Mouse (Mus musculus) spleen, postnatal 14 days (tissue): ENCODE measurements at regions not wholly inside any gene's neighbourhood (a gene's known extent, or its start where the extent isn't known, plus 50 kb on each side); places are given as distances from the start of the nearest gene placed in this dataset.
A peak's percentile ranks its signal among the peaks of the same experiment; 100 is the strongest.
"Not testable (repeated sequence)": the region's sequence is repeated elsewhere in the genome, so short reads cannot be mapped to it uniquely, and the experiment has no call there.

ENCODE experiments used
- DNase-seq, 2 experiments: peaks; one replicate each; pipeline ENCODE4 v3.0.0; 2021 to 2022; ENCODE audit warnings: low spot score in 2 of 2

DNA sequence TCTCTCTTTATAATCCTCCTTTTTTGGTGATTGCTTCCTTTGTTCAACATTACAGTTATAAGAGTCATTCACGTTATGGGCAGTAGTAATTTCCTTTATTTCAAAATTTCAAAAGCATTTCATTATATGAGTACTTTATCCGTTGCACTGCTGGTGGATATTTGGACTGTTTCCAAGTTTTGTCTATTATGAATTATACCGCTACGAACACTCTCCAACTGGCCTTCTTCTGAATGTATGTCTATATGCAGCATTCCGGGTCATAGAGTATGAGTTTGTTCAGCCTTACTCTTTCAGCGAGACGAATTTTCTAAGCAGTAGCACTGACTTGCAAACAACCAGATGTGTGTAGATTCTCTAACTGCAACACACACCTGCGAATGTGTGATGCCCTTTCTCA lies 57.8 kb downstream of the Dusp6 start:
- DNase-seq: no peak

DNA sequence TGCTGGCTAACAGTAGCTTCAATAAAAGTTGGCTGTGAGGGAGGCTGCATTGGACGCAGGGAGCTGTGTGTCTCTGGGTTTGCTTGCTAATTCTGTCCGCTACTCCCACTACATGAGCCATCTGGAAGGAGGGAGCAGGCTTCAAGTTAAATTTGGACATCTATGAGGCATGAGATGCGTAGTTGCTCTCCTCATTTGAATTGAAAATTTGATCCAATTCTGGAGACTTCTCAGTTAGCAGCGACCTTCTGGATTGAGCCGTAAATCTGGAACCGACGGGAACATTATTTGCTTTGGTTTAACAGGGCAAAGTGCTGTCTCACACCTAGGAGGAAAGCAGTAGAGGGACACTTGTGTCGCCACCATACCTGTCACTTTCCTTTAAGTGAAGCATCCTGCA lies 60.3 kb downstream of the Dusp6 start:
- DNase-seq: no peak

DNA sequence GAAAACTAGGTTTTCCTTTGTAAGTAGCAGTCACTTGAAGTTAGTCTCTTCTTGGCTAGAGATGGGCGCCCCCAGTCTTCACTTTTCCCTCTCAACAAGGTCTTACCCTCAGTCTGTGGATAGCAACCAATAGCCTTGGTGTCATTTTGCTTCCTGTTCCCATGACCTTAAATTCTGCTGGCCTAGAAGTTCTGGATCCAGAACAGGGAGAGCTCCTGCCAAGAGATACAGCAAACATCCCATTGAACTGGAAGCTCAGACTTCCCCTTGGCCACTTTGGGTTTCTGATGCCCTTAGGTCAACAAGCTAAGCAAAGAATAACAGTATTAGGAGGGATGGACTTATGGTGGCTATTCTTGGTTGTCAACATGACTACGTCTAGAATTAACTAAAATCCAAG lies 64.5 kb downstream of the Dusp6 start:
- DNase-seq: no peak

DNA sequence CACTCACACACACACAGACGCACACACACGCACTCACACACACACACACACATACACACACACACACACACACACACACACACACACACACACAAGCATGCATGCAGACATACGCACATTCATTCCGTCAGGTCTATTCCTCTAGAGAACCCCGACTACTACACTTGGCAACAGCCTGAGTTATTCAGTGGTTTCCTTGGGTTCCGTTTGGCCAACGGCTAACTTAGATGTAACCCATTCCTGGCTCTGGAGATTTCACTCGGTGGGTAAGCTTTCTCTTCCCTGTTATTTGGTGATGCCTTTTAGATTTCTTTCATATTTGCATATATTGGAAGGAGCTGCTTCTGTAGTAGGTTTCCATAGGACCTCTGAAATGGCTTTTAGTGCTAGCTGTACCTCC lies 65.5 kb downstream of the Dusp6 start:
- no peak for DNase-seq

DNA sequence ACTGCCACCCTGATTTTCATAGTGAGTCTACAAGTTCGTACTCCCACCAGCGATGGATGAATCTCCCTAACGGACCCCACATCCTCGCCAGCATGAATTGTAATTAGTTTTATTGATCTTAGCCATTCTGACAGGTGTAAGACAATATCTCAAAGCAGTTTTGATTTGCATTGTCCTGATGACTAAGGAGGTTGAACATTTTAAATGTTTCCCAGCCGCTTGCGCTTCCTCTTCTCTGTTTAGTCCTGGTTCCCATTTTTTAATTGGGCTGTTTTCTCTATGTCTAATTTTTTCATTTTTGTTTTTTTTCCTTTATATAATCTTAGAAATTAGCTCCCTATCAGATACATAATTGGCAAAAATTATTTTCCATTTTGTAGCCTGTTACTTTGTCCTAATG lies 66.4 kb downstream of the Dusp6 start:
- DNase-seq: no peak

DNA sequence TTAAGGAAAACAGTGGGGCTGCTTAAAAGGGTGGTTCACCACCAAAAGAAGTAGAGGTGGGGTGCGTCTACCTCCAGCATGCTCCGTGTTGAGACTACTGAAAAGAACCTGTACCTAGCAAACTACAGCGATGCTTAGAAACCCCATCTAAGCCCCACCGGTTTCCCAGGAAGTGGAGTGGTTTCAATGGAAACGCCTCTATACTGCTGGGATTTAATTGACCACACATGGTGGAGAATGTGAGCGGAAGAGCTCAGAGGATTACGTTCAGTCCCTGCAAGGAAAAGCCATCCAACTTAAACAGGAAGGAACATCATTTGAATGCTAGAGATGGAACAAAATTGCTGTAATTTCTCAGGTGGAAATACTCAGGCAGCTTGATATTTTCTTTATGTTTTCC lies 67.5 kb downstream of the Dusp6 start:
- DNase-seq: no peak

DNA sequence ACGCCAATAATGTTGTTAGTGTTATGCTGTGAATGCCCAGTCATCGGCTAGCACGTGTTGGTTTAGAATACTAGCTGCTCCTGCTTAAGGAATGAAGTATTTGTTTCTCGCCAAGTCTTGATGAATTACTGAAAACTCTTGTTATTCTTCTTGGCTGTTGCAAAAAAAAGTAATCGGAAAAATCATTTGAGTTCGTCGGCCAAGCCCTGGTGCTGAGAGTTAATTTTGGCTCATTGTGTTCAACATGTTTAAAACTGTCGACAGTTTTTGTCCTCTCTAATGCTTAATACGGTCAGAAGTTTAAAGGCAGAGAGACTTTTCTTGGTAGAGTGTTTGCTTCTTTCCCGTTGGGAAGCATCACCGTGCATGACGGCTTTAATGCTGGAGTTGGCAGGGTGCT lies 68.8 kb downstream of the Dusp6 start:
- no peak for DNase-seq

DNA sequence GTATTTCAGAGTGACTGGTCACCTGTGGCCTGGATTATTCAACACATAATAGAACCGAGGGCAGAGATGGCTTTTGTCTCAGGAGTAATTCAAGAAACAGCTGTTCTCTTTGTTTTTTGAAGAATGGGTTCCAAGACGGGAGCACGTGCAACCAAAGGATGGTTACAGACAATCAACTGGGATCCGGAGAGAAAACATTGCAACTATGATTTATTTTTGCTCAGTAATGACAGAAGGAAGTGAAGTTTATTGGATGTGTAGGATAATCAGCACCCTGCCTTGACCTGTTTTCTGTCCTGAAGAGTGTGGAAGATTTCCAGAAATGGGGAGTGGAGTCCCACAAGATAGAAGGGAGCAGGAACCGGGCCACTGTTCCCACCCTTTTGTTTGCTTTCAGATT lies 70.8 kb downstream of the Dusp6 start:
- no peak for DNase-seq

DNA sequence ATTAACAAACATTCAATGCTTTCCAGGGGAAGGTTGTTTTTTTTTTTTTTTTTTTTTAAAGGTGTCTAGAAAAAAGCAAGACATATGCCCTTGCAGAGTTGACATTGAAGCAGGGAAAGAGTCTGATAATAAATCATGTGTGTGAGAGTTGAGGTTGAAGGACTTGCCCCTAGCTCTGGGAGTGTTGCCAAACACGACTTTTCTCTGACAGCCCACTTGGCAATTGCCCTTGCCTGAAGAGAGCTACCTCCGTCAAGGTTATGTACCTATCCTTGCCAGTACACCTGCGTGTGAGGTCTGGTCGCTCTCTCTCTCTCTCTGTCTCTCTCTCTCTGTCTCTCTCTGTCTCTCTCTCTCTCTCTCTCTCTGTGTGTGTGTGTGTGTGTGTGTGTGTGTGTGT lies 73.1 kb downstream of the Dusp6 start:
- no peak for DNase-seq

DNA sequence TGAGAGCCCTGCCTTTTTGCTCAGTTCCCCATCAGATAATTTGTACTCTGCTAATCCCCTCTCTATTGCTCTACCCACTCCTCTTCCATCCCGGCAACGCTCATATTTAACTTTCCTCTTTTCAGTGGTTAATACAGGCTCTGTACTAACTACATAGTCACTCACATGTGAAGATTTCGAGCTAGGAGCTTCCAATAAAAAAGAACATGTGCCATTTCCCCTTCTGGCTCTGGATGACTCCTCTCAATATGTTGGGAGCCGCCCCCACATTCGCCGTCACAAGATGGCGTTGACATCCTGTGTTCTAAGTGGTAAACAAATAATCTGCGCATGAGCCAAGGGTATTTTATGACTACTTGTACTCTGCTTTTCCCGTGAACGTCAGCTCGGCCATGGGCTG lies 75.8 kb downstream of the Dusp6 start:
- DNase-seq: not testable (repeated sequence)

DNA sequence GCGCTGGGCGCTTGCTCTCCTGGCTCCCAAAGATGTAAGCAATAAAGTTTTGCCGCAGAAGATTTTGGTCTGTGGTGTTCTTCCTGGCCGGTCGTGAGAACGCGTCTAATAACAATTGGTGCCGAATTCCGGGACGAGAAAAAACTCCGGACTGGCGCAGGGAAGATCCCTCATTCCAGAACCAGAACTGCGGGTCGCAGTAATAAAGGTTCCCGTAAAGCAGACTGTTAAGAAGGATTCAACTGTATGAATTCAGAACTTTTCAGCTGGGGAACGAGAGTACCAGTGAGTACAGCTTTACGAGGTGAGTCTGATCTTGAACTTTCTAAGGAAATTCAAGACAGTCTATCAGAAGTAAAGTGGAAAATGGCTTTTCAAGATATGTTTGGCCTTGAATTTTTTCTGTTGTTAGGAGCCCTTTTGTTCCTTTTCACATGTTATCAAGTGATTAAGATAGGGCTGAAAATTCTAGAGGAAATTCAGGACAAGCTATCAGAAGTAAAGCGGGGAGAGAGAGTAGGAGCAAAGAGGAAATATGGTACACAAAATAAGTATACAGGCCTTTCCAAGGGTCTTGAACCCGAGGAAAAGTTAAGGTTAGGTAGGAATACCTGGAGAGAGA lies 76.4 kb downstream of the Dusp6 start:
- DNase-seq: peak; percentile 55 to 73

DNA sequence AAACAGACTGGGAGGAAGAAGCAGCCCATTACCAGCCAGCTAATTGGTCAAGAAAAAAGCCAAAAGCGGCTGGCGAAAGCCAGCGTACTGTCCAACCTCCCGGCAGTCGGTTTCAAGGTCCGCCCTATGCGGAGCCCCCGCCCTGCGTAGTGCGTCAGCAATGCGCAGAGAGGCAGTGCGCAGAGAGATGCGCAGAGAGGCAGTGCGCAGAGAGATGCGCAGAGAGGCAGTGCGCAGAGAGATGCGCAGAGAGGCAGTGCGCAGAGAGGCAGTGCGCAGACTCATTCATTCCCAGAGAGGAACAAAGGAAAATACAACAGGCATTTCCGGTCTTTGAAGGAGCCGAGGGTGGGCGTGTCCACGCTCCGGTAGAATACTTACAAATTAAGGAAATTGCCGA lies 77.0 kb downstream of the Dusp6 start:
- DNase-seq: not testable (repeated sequence)

DNA sequence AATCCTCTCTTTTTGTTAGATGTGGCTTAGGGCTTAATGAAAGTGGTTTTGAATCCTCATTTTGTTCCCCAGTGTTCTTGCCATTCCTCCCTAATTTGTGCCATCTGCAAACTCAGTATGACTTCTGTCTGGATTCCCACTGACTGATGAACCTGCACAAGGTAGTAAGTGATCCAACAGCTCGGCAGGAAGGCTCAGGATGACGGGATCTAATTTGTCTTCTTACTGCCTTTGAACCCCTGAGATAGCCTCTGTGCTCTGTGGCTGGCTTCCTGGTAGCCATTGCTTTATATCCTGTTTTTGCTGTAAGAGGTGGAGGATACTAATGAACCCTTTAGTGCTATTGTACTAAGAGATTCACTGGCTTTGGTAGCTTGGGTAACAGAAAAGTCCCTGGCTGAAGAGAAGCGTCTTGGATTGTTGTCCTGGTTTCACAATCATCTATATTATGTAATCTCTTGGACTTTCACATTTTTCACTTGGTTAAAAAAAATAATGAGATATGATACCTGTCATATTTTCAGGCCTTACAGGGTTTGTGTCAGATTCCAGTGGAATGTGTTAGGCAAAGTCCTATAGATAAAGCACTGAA lies 86.2 kb downstream of the Dusp6 start:
- no peak for DNase-seq

DNA sequence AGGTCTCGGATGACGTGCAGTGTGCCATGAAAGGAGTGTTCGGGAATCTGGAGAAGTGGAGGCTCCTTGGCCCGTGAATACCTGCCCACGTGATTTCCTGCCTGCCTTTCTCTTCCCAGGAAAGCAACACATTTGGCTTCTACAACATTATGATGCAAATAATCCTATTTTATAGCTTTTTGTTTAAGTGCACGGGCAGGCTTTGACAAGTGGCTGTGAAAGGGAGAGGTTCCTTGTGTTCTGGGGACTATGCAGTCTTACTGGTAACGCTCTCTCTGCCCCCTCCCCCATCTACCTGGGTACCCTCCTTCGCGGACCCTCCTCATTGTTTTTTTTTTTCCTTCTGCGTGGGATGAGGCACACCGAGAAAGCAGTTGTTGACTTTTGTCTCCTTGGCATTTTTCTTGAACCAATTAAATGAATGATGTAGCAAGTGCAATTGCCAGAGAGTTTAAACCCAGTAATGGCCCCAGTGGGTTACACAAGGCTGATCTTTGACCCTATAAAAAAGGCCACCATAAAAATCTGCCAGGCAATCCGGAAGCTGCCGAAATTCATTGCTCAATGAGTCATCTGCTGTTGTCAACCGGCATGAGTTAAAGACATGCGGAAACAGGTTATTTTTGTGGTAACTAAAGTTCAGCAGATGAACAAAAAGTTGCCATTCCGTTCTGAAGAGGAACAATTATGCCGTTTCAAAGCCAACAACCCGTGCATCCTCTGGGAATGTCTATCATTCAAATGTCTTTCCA lies 90.7 kb downstream of the Dusp6 start:
- DNase-seq: no peak

DNA sequence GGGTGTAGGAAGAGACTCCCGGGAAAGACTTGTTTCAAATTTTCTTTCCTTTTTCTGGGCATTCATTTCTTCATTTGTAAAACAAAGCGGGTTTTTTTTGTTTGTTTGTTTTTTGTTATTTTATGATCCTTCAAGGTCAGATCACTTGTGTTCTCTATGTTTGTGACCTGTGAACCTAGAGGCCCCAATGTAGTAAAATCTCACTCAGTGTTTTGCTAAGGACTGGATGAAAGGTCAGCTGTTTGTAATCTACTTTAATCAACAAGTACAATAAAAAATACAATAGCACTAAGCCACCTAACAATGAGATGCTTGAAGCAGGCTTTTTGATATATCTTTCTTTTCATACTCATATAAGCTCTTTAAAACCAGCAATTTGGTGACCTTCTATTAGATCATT lies 91.3 kb downstream of the Dusp6 start:
- DNase-seq: no peak

DNA sequence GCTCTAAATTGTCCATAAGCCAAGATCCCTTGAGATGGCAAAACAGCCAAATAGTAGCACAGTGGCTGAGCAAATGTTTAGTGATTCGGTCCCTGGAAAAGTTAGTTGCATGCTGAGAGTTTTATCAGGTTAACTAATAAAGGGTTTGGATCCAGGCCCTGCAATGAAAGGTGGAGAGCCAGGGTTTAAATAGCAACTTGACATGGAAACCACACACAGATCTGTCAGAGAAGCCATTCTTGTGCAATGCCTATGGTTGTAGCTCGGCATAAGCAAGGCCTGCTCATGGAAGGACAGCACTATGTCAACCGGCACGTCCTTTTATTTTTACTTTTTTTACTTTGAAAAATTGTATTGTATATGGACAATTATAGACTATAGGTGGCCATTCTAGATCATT lies 92.3 kb downstream of the Dusp6 start:
- no peak for DNase-seq

DNA sequence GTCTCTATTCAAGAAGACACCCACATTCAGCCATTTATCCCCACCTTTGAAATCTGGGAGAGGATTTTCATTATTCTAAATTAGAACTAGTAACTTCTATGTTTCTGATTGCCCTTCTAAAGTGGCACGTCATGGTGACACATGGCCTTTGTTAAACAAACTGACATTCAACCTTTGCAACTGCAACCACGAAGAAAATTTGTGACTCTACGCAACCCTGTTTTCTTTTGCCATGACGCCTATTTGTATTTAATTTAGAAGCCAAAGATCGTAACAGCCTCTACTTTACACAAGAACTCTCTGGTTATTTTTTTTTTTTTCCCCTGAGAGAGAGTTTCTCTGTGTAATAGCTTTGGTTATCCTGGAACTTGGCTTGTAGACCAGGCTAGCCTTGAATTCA lies 93.2 kb downstream of the Dusp6 start:
- no peak for DNase-seq

DNA sequence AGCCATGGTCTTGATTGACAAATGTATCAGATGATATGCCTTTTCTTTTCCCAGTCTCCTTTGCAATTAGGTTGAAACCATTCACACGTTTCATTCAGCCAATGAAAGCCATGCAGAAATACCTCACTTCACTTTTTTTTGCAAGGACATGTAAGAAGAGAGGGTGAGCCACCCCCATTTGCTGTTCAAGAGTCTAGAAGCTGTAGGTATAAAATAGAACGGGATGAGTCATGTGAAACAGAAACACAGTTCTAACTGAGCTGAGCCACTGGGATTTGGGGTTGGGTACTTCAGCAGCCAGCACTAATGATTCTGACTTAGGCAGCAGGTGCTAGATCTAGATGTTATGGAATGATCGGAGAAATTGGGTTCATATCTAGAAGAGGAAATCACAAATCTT lies 93.9 kb downstream of the Dusp6 start:
- no peak for DNase-seq

DNA sequence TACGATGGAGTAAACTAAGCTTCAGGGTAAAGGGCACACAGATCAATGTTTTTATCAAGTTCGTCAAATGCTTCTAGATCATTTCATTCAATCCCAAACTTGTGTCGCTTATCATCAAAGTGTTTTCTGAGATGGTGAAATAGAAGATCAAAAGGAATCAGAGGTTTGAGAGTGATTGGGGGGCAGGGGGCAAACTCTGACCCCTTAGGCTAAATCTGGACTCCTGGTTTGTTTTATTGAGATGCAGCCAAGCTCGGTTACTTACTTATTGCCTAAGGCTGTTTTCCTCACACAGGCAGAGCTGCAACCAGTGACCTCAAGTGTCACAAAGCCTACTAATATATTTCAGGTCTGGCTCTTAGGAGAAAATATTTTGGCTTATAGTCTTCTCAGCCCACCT lies 94.3 kb downstream of the Dusp6 start:
- DNase-seq: no peak

DNA sequence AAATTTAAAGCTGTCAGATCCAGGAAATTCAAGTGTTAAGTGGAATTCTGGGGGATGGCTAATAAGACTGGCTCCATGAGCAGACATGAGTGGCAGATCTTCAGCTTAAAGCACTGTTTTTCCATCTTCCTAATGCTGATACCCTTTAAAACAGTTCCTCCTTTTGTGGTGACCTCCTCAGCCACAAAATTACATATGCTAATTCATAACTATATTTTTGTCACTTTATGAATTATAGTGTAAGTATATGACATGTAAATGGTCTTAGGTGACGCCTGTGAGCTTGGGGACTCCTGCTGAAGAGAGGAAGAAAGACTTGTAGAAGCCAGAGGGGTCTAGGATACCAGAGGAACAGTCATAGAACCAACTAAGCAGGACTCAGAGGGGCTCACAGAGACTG lies 95.2 kb downstream of the Dusp6 start:
- no peak for DNase-seq

DNA sequence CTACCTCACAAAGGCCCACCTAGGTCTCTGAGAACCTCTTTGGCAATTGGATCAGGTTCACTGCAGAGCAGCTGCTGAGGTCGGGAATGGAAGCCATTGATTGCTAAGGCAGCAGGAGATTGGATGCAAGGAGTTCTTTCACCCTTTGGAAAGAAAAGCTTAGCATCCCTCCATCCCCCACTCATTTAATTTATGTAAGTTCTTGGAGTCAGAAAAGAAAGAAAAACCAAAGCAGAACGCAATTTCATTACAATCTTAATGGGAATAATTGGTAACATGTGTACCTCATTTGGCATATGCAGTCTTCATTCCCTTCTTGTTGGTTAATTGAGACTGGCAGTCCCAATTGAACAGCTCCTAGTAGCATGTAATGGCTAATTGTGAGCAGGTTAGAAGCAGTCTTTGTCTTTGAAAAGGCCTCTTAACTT lies 96.4 kb downstream of the Dusp6 start:
- DNase-seq: no peak

DNA sequence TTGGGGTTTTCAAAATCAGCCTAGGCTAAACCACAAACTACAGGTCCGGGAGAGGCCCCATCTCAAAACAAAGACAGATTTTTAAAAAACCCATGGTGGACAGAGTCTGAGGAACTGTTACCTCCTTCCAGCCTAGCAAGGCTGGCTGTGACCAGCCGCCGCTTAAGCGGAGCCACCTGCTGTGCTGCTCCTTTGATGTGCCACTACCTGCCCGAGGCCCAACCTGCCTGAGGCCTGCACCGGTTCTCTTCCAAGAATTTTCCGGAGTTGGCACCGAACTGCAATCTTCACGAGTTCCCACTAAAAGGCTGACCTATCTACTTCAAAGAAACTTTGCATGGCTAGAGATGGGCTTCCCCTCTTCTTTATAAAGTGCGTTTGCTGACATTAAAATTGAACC lies 97.6 kb downstream of the Dusp6 start:
- not testable (repeated sequence) for DNase-seq

DNA sequence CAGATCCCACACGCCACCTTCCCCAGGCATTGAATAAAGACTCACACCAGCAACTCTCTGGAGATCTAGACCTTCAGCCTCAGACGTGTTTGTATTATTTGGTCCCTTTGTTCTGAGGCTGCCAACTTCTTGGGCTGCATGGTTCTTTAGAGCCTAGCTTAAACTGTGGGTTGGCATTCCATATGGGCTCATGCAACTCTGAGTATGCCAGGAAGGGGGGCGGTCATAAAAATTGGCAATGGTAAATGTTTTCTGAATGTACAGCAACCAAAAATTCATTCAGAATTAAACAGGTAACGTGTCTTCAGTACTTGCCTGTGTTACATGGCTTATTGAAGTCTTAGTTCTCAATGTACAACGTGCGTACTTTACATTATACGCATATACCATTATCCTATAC lies 103.1 kb downstream of the Dusp6 start:
- DNase-seq: no peak
